Mouse (Mus musculus) macrophage (primary cell): ENCODE results near the gene Nhlrc1. TPM values are rescaled to one million over a fixed set of nuclear protein-coding genes. Genes with fewer than 3 reads are reported as not detected.
A peak's percentile ranks its signal among the peaks of the same experiment; 100 is the strongest.

Experiments used
- H3K27ac ChIP-seq: fragments of 350-480 bp; formaldehyde crosslinking; 2 replicates; pipeline ENCODE4 v1.9.0; 2021
- H3K36me3 ChIP-seq: fragments of 350-480 bp; formaldehyde crosslinking; 2 replicates; pipeline ENCODE4 v1.9.0; 2021; ENCODE audit errors: inconsistent target
- H3K4me3 ChIP-seq: fragments of 350-480 bp; formaldehyde crosslinking; 2 replicates; pipeline ENCODE4 v1.9.0; 2021; ENCODE audit errors: inconsistent target
- H3K79me2 ChIP-seq: fragments of 350-480 bp; formaldehyde crosslinking; 2 replicates; pipeline ENCODE4 v1.9.0; 2021; ENCODE audit errors: inconsistent target
- WGBS: methylation state at CpG from one replicate; pipeline ENCODE4 v1.1.7; 2026; ENCODE audit warnings: inconsistent platforms; ENCODE audit not compliant: missing documents; 5-methylcytosine and 5-hydroxymethylcytosine counted together
- polyA plus RNA-seq: library from polyadenylated mRNA; stranded (reverse); fragments of 250-400 nt; gene quantifications from 3 replicates; pipeline ENCODE4 v1.2.4, GENCODE M21; 2018; ENCODE audit warnings: inconsistent platforms

Nhlrc1 gene
- polyA plus RNA-seq, 1 experiment from 2014 or later = 1.5 TPM

GRCm38 (mm10) chr13:46986208-46986607, 28.4 kb downstream of the Nhlrc1 start:
- Histone ChIP-seq H3K4me3 (no peak overlapping the region), H3K79me2 (no peaks in the 10 kb centered on the region), H3K27ac (no peak overlapping the region), H3K36me3 (no peaks in the 10 kb centered on the region)
- 92% methylated on average over 6 of the region's 6 CpGs for WGBS

GRCm38 (mm10) chr13:46983878-46984277, 30.8 kb downstream of the Nhlrc1 start:
- 4% methylated on average over 2 of the region's 2 CpGs for WGBS
- no peak overlapping the region for H3K4me3 ChIP-seq
- H3K79me2 ChIP-seq = no peaks in the 10 kb centered on the region
- H3K36me3 ChIP-seq = no peaks in the 10 kb centered on the region
- no peak overlapping the region for H3K27ac ChIP-seq

GRCm38 (mm10) chr13:46979836-46980490, 34.7 kb downstream of the Nhlrc1 start:
- H3K4me3 ChIP-seq = no peak overlapping the region; the same call in 1 of the 2 replicates
- H3K36me3 ChIP-seq = no peaks in the 10 kb centered on the region
- 37% methylated on average over 13 of the region's 13 CpGs for WGBS
- peak overlapping the region; percentile 57 for H3K27ac ChIP-seq
- H3K79me2 ChIP-seq = no peaks in the 10 kb centered on the region

GRCm38 (mm10) chr13:46976532-46976931, 38.1 kb downstream of the Nhlrc1 start:
- Histone ChIP-seq H3K27ac (no peak overlapping the region), H3K4me3 (no peak overlapping the region), H3K36me3 (no peaks in the 10 kb centered on the region), H3K79me2 (no peaks in the 10 kb centered on the region)
- WGBS = 83% methylated on average over 7 of the region's 7 CpGs

GRCm38 (mm10) chr13:46975930-46976329, 38.7 kb downstream of the Nhlrc1 start:
- Histone ChIP-seq H3K4me3 (no peak overlapping the region), H3K79me2 (no peaks in the 10 kb centered on the region), H3K27ac (no peak overlapping the region), H3K36me3 (no peaks in the 10 kb centered on the region)
- 36% methylated on average over 4 of the region's 4 CpGs for WGBS

GRCm38 (mm10) chr13:46975031-46975551, 39.6 kb downstream of the Nhlrc1 start:
- Histone ChIP-seq H3K4me3 (no peak overlapping the region), H3K79me2 (no peaks in the 10 kb centered on the region), H3K36me3 (no peaks in the 10 kb centered on the region), H3K27ac (no peak overlapping the region)
- 61% methylated on average over 13 of the region's 14 CpGs for WGBS

- WGBS = 61% methylated on average over 10 of the region's 10 CpGs
- no peak overlapping the region for H3K27ac ChIP-seq
- no peaks in the 10 kb centered on the region for H3K36me3 ChIP-seq
- no peak overlapping the region for H3K4me3 ChIP-seq
- no peaks in the 10 kb centered on the region for H3K79me2 ChIP-seq
Observed at GRCm38 (mm10) chr13:46970286-46970945, 44.2 kb downstream of the Nhlrc1 start.

GRCm38 (mm10) chr13:46968626-46969025, 46.0 kb downstream of the Nhlrc1 start:
- no peak overlapping the region for H3K27ac ChIP-seq
- H3K79me2 ChIP-seq = no peaks in the 10 kb centered on the region
- H3K36me3 ChIP-seq = no peaks in the 10 kb centered on the region
- 92% methylated on average over 1 of the region's 2 CpGs for WGBS
- H3K4me3 ChIP-seq = no peak overlapping the region

GRCm38 (mm10) chr13:46967308-46967707, 47.3 kb downstream of the Nhlrc1 start:
- no peaks in the 10 kb centered on the region for H3K79me2 ChIP-seq
- WGBS = 75% methylated on average over 4 of the region's 4 CpGs
- H3K27ac ChIP-seq = no peak overlapping the region
- no peaks in the 10 kb centered on the region for H3K36me3 ChIP-seq
- H3K4me3 ChIP-seq = no peak overlapping the region

Other genes starting within 250 kb of the Nhlrc1 start
- 14.0 to 19.7 TPM (median 18.0 TPM) in 3 replicates for gene Kif13a, start 85.0 kb downstream of the Nhlrc1 start, polyA plus RNA-seq
- 7.2 to 10.2 TPM (median 8.4 TPM) in 3 replicates for gene Kdm1b, start 28.6 kb upstream of the Nhlrc1 start, polyA plus RNA-seq
- 2.7 to 3.9 TPM (median 3.6 TPM) in 3 replicates for gene Tpmt, start 29.9 kb upstream of the Nhlrc1 start, polyA plus RNA-seq
- gene Dek, start 91.4 kb upstream of the Nhlrc1 start, polyA plus RNA-seq = 137 to 145 TPM (median 138 TPM) in 3 replicates
- gene Rnf144b, start 107.8 kb upstream of the Nhlrc1 start, polyA plus RNA-seq = 18.6 to 49.6 TPM (median 33.3 TPM) in 3 replicates